Mouse (Mus musculus): ENCODE results near the gene Slc6a8. TPM values are rescaled to one million over a fixed set of nuclear protein-coding genes. Genes with fewer than 3 reads are reported as not detected.

Slc6a8 gene
- total and polyA plus RNA-seq, 3 experiments = 0.70 to 4.2 (median 2.2) TPM

- Histone ChIP-seq H3K9me3 (replicated peaks; ENCODE audit: low read length) (no peaks in the 10 kb centered on the region), H3K36me3 (replicated peaks in 1 of 2; ENCODE audit: control insufficient read depth in 1 of 2, insufficient read depth in 1 of 2, low read length in 1 of 2) (peaks cover 2 to 7% of the 10 kb centered on the region in 2 experiments), H3K4me2 (ENCODE audit: insufficient read depth, low read depth, poor library complexity, severe bottlenecking) (peak overlapping the region; percentile 64; the same call in 1 of the 2 replicates), H3K27ac (ENCODE audit: insufficient read depth, low read depth) (no peak overlapping the region), H3K4me1 (ENCODE audit: control insufficient read depth in 1 of 2, insufficient read depth in 2 of 2) (peaks cover 3 to 4% of the 10 kb centered on the region in 2 experiments; a peak in 3 of 4 replicates), H3K79me2 (replicated peaks; ENCODE audit: control insufficient read depth, extremely low read depth, insufficient read depth, poor library complexity, severe bottlenecking) (no peaks in the 10 kb centered on the region), H3K4me3 (replicated peaks in 1 of 3; ENCODE audit: low read depth in 2 of 3, low read length in 2 of 3, poor library complexity in 1 of 3) (no peak overlapping the region), H3K27me3 (replicated peaks) (no peaks in the 10 kb centered on the region), H3K9ac (ENCODE audit: insufficient read depth, low read depth) (no peak overlapping the region)
- no peak for TF ChIP-seq ZMIZ1 (IDR thresholded peaks at IDR 0.05; ENCODE audit: low read depth, low read length)
- TF ChIP-seq ZKSCAN1 (IDR thresholded peaks at IDR 0.05; ENCODE audit: borderline replicate concordance, low read depth, low read length) = no peak
- no peak for TF ChIP-seq TBP (conservative IDR thresholded peaks at IDR 0.05; ENCODE audit: low read depth, low read length)
- TF ChIP-seq MAFK (IDR thresholded peaks at IDR 0.05; ENCODE audit: insufficient replicate concordance, low read length) = no peak
- no peak for TF ChIP-seq ZNF384 (IDR thresholded peaks at IDR 0.05; ENCODE audit: low read depth, low read length)
- no peak for TF ChIP-seq JUN (IDR thresholded peaks at IDR 0.05; ENCODE audit: insufficient read depth, low read depth, low read length)
- TF ChIP-seq CHD2 (IDR thresholded peaks at IDR 0.05; ENCODE audit: low read length) = no peak
- TF ChIP-seq RAD21 (IDR thresholded peaks at IDR 0.05; ENCODE audit: low read depth, low read length) = no peak
- TF ChIP-seq POLR2A (IDR thresholded peaks at IDR 0.05; ENCODE audit: low read depth, low read length) = no peak
- TF ChIP-seq SMC3 (IDR thresholded peaks at IDR 0.05; ENCODE audit: low read depth, low read length) = no peak
- no peak for TF ChIP-seq POLR2AphosphoS2 (IDR thresholded peaks at IDR 0.05; ENCODE audit: low read depth, low read length)
- no peak for TF ChIP-seq ZC3H11A (IDR thresholded peaks at IDR 0.05; ENCODE audit: low read depth, low read length)
- TF ChIP-seq PAX5 (IDR thresholded peaks at IDR 0.05; ENCODE audit: low read length) = no peak
- dilution Hi-C loops (cut with MboI; ENCODE audit: extremely low pct_ligation_motif_present, extremely low pct_unique_long_range_greater_than_20kb, low sequenced_read_pairs) = no loop called here
- DNase-seq (ENCODE audit: extremely low read depth) = no peak
- in situ Hi-C loops (cut with MboI; ENCODE audit: low pct_ligation_motif_present, low pct_unique_long_range_greater_than_20kb, low sequenced_read_pairs) = loop anchor here (25.0 kb wide), 1 partner anchor 662 kb away; no protein-coding TSS in a partner anchor
These were observed 1.2 kb downstream of the Slc6a8 start for GRCm38 (mm10) chrX:73673968-73674661.

DNA sequence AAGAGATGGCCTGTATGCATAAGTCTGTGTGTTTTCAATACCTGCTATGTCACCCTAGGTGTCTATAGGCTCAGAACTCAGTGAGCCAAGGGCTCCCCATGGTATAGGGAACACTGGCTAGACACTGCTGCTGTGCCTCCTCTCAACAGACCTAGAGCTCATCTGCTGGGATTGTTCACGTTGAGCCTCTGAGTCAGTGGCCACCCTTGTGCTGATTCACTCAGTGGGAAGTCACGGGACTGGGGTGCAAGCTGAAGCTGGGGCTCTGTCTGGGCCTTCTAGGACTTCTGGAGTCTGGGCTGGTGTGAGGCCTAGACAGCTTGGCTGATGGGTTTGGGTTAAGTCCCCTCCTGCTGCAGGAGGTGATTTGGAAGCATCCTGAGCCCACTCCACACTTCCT, 2.3 kb downstream of the Slc6a8 start:
- TF ChIP-seq POLR2A (IDR thresholded peaks at IDR 0.05; ENCODE audit: low read depth, low read length) = no peak
- no peak for TF ChIP-seq HCFC1 (IDR thresholded peaks at IDR 0.05; ENCODE audit: low read depth, low read length)
- TF ChIP-seq RAD21 (IDR thresholded peaks at IDR 0.05; ENCODE audit: low read depth, low read length) = no peak
- TF ChIP-seq ETS1 (conservative IDR thresholded peaks at IDR 0.05; ENCODE audit: low read depth, low read length) = no peak
- no peak for TF ChIP-seq MYC (IDR thresholded peaks at IDR 0.05; ENCODE audit: low read depth, low read length)
- no peak for TF ChIP-seq NELFE (IDR thresholded peaks at IDR 0.05; ENCODE audit: low read depth, low read length)
- no peak for TF ChIP-seq TBP (conservative IDR thresholded peaks at IDR 0.05; ENCODE audit: low read depth, low read length)
- no peak for TF ChIP-seq KAT2A (IDR thresholded peaks at IDR 0.05; ENCODE audit: insufficient replicate concordance, low read length)
- TF ChIP-seq ELF1 (IDR thresholded peaks at IDR 0.05; ENCODE audit: low read depth, low read length) = no peak
- no peak for TF ChIP-seq PAX5 (IDR thresholded peaks at IDR 0.05; ENCODE audit: low read length)
- no peak for TF ChIP-seq ZC3H11A (IDR thresholded peaks at IDR 0.05; ENCODE audit: low read depth, low read length)
- no peak for TF ChIP-seq E2F4 (IDR thresholded peaks at IDR 0.05; ENCODE audit: insufficient replicate concordance, low read depth, low read length)
- TF ChIP-seq CHD1 (IDR thresholded peaks at IDR 0.05; ENCODE audit: low read depth, low read length) = no peak
- no peak for TF ChIP-seq MAX (IDR thresholded peaks at IDR 0.05; ENCODE audit: low read length)
- no peak for TF ChIP-seq IRF4 (IDR thresholded peaks at IDR 0.05; ENCODE audit: low read depth, low read length)
- no peak for TF ChIP-seq MEF2A (IDR thresholded peaks at IDR 0.05; ENCODE audit: borderline replicate concordance, low read depth, low read length)
- no peak for TF ChIP-seq USF1 (IDR thresholded peaks at IDR 0.05; ENCODE audit: low read depth, low read length)
- TF ChIP-seq UBTF (IDR thresholded peaks at IDR 0.05; ENCODE audit: low read depth, low read length) = no peak
- TF ChIP-seq EP300 (IDR thresholded peaks at IDR 0.05; ENCODE audit: low read length) = no peak
- TF ChIP-seq ZKSCAN1 (IDR thresholded peaks at IDR 0.05; ENCODE audit: borderline replicate concordance, low read depth, low read length) = no peak
- in situ Hi-C loops (cut with MboI; ENCODE audit: low pct_ligation_motif_present, low pct_unique_long_range_greater_than_20kb, low sequenced_read_pairs) = no loop called here
- no peaks in the 10 kb centered on the region for H3K9me3 ChIP-seq (replicated peaks; ENCODE audit: low read length)
- DNase-seq (ENCODE audit: extremely low read depth) = no peak
- H3K79me2 ChIP-seq (replicated peaks; ENCODE audit: control insufficient read depth, extremely low read depth, insufficient read depth, poor library complexity, severe bottlenecking) = no peaks in the 10 kb centered on the region
- H3K4me3 ChIP-seq (replicated peaks in 1 of 3; ENCODE audit: low read depth in 2 of 3, low read length in 2 of 3, poor library complexity in 1 of 3) = no peak overlapping the region
- no peak overlapping the region for H3K9ac ChIP-seq (ENCODE audit: insufficient read depth, low read depth)
- peaks cover 10 to 17% of the 10 kb centered on the region in 2 experiments for H3K36me3 ChIP-seq (replicated peaks in 1 of 2; ENCODE audit: control insufficient read depth in 1 of 2, insufficient read depth in 1 of 2, low read length in 1 of 2)
- peaks cover 3 to 4% of the 10 kb centered on the region in 2 experiments; a peak in 3 of 4 replicates for H3K4me1 ChIP-seq (ENCODE audit: control insufficient read depth in 1 of 2, insufficient read depth in 2 of 2)
- no peaks in the 10 kb centered on the region for H3K27me3 ChIP-seq (replicated peaks)
- dilution Hi-C loops (cut with MboI; ENCODE audit: extremely low pct_ligation_motif_present, extremely low pct_unique_long_range_greater_than_20kb, low sequenced_read_pairs) = no loop called here
- H3K27ac ChIP-seq (ENCODE audit: insufficient read depth, low read depth) = no peak overlapping the region
- no peak overlapping the region for H3K4me2 ChIP-seq (ENCODE audit: insufficient read depth, low read depth, poor library complexity, severe bottlenecking)

Measured in CH12.LX (cell line).